Mouse (Mus musculus) intestine, postnatal 0 days (tissue): Measurements from ENCODE around the gene Cd3g. TPM values are rescaled to one million over a fixed set of nuclear protein-coding genes. Genes with fewer than 3 reads are reported as not detected.

Experiments used
- ATAC-seq: fragments of 200-750 bp; cut with Nextera tagmentation; 2 replicates; pipeline ENCODE4 v1.8.0; 2017; ENCODE audit warnings: mild to moderate bottlenecking, moderate TSS enrichment, moderate library complexity
- H3K27ac ChIP-seq: fragments of 300-500 bp; sonication (generic); 2 replicates; pipeline ENCODE4 v1.5.1; 2014; ENCODE audit warnings: mild to moderate bottlenecking, low read depth, low read length, moderate library complexity
- H3K27me3 ChIP-seq: fragments of 300-500 bp; sonication (generic); replicated peaks from 2 replicates; pipeline ENCODE4 v1.6.1; 2014; ENCODE audit warnings: low read length, mixed read lengths; ENCODE audit not compliant: control insufficient read depth, insufficient read depth
- H3K36me3 ChIP-seq: fragments of 300-500 bp; sonication (generic); 2 replicates; pipeline ENCODE4 v1.6.1; 2014; ENCODE audit warnings: mild to moderate bottlenecking, moderate library complexity; ENCODE audit not compliant: control insufficient read depth, insufficient read depth
- H3K4me1 ChIP-seq: fragments of 300-500 bp; sonication (generic); replicated peaks from 2 replicates; pipeline ENCODE4 v1.6.1; 2014; ENCODE audit warnings: antibody characterized with exemption, low read length, mixed read lengths; ENCODE audit not compliant: control insufficient read depth, insufficient read depth
- H3K4me2 ChIP-seq: fragments of 300-500 bp; sonication (generic); replicated peaks from 2 replicates; pipeline ENCODE4 v1.6.1; 2014; ENCODE audit warnings: low read depth, mild to moderate bottlenecking, moderate library complexity
- H3K4me3 ChIP-seq: fragments of 300-500 bp; sonication (generic); 2 replicates; pipeline ENCODE4 v1.5.1; 2014; ENCODE audit warnings: low read depth, low read length
- H3K9ac ChIP-seq: fragments of 300-500 bp; sonication (generic); 2 replicates; pipeline ENCODE4 v1.6.1; 2014; ENCODE audit warnings: mild to moderate bottlenecking, low read depth, low read length
- H3K9me3 ChIP-seq: fragments of 300-500 bp; sonication (generic); 2 replicates; pipeline ENCODE4 v1.6.1; 2016; ENCODE audit warnings: mixed run types; ENCODE audit not compliant: control insufficient read depth
- CTCF ChIP-seq: sonication (generic); IDR thresholded peaks from 2 replicates; pipeline ENCODE4 v1.5.1; 2016; ENCODE audit warnings: low read depth, mild to moderate bottlenecking, control low read depth, antibody characterized with exemption, moderate library complexity
- WGBS: fragments of 180-500 bp; shearing (Covaris S2); extraction: QIAGEN DNeasy Blood & Tissue Kit; methylation state at CpG from one replicate; pipeline ENCODE4 v1.1.7; 2014; 5-methylcytosine and 5-hydroxymethylcytosine counted together
- polyA plus RNA-seq: library from polyadenylated mRNA; unstranded; fragments of >200 nt; fragmentation: Nextera tagmentation; extraction: Ambion mirVana; gene quantifications from 2 replicates; pipeline ENCODE4 v1.2.1, GENCODE M21; 2015

Cd3g gene
- polyA plus RNA-seq, 1 experiment from 2014 or later = 0.61 TPM

DNA sequence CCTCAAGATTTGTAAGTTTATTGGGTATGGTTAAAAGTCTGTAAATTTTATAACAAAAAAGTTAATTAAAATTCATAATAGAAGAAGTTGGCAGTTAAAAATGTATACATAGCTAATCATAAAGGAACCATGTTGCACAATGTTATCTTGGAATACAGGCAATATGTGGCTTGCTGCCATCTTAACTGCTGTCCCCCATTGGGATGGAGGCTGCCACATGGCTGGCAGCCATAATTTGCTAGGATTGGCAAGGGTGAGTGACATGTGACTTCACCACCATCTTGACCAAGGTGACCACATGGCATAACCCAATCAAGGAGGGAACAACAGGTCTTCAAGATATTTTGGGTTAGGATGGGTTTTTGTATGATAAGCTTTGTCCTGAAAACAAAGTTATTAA, 12.0 kb upstream of the Cd3g start:
- no peak overlapping the region for H3K9ac ChIP-seq
- no peak overlapping the region for H3K27ac ChIP-seq
- H3K9me3 ChIP-seq = no peaks in the 10 kb centered on the region
- no peaks in the 10 kb centered on the region for H3K27me3 ChIP-seq
- H3K4me3 ChIP-seq = no peak overlapping the region
- H3K4me2 ChIP-seq = no peak overlapping the region
- no peaks in the 10 kb centered on the region for H3K4me1 ChIP-seq
- ATAC-seq = no peak
- no peak for TF ChIP-seq CTCF
- no peaks in the 10 kb centered on the region for H3K36me3 ChIP-seq

DNA sequence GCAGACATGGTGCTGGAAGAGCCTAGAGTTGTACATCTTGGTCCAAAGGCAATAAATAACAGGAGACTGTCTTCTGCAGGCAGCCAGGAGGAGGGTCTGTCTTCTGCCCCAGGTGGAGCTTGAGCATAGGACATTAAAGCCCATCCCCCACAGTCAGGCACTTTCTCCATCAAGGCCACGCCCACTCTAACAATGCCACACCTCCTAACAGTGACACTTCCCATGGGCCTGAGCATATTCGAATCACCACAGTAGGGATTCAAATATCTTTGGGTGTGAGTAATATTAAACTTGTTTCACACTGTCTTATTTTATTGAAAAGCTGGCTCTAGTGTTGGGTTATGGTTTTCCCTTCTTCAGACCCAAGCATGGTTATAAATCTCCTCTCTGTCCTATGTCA, 11.6 kb upstream of the Cd3g start:
- H3K4me3 ChIP-seq = no peak overlapping the region
- H3K9me3 ChIP-seq = no peaks in the 10 kb centered on the region
- no peak overlapping the region for H3K4me2 ChIP-seq
- no peak overlapping the region for H3K9ac ChIP-seq
- H3K27me3 ChIP-seq = no peaks in the 10 kb centered on the region
- no peaks in the 10 kb centered on the region for H3K4me1 ChIP-seq
- no peaks in the 10 kb centered on the region for H3K36me3 ChIP-seq
- no peak for TF ChIP-seq CTCF
- no peak overlapping the region for H3K27ac ChIP-seq
- 80% methylated on average over 2 of the region's 2 CpGs for WGBS
- ATAC-seq = no peak

DNA sequence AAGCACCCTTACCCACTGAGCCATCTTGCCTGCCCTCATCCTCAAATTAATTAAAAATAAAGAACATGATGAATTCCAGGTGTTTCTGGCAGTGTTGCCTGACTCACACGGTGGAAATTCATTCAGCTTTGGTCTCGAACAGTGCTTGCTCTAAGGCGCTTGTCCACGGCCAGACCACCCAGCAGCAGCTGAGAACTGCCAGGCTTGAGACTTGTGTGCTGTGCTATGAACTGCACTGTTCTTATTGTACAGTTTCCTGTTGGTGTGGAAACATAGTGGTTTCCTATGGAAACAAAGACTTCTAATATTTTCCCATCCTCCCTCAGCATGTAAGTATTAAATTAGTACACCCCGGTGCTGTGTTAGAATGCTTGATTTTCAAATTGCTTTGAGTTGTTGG, 6.7 kb upstream of the Cd3g start:
- no peak for ATAC-seq
- Histone ChIP-seq H3K27ac (no peak overlapping the region), H3K4me1 (no peaks in the 10 kb centered on the region), H3K4me3 (no peak overlapping the region), H3K9me3 (no peaks in the 10 kb centered on the region), H3K9ac (no peak overlapping the region), H3K36me3 (no peaks in the 10 kb centered on the region), H3K4me2 (no peak overlapping the region), H3K27me3 (no peaks in the 10 kb centered on the region; the same call in 1 of the 2 replicates)
- no peak for TF ChIP-seq CTCF
- WGBS = 71% methylated on average over 5 of the region's 5 CpGs

DNA sequence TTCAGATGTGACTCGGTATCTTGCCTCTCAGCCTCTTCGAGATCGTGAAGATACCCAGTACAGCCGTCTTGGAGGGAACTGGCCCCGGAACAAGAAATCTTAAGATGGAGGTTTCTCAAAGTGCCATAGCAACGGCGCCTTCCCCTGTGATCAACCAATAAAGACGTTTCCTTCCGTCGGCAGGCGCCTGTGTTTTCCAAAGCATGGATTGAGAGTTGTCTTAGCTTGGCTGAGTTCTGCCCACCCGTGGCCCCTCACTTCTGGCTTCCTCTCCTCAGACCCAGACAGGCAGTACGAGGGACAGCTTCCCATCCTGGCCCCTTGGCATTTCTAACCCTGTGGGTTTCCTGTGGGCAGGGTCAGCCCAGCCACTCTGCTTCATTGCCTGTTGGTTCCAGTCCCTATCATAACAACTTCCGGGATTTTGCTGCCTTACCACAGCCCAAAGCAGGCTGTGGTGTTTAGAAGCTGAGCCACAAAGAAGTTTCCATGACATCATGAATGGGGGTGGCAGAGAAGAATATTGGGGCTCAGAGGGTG, 6.1 kb upstream of the Cd3g start:
- Histone ChIP-seq H3K36me3 (no peaks in the 10 kb centered on the region), H3K9ac (no peak overlapping the region), H3K9me3 (no peaks in the 10 kb centered on the region), H3K4me1 (no peaks in the 10 kb centered on the region), H3K4me3 (no peak overlapping the region), H3K27ac (no peak overlapping the region), H3K4me2 (no peak overlapping the region), H3K27me3 (no peaks in the 10 kb centered on the region; the same call in 1 of the 2 replicates)
- no peak for ATAC-seq
- no peak for TF ChIP-seq CTCF
- WGBS = 63% methylated on average over 14 of the region's 14 CpGs

DNA sequence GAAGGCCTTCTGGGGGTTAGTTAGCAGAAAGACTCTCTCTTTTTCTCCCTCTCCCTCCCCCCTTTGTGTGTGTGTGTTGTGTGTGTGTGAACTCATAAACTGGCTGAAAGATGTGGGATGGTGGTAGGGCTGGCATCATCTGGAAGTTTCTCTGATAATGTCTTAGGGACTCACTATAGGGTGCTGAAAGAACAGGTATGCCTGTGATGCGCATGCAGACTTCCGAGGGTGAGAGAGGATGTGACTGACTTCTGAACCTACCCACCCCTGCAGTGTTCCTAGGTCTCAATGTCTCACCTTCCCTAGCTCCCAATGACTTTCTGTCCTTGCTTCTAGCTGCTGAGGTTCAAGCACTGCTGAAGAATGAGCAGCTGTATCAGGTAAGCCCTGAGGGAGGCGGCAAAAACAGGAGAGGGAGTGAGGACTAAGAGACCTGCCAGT, 5.5 kb upstream of the Cd3g start:
- H3K9ac ChIP-seq = no peak overlapping the region
- no peaks in the 10 kb centered on the region; the same call in 1 of the 2 replicates for H3K27me3 ChIP-seq
- 69% methylated on average over 3 of the region's 3 CpGs for whole genome bisulfite sequencing
- H3K4me3 ChIP-seq = no peak overlapping the region
- no peaks in the 10 kb centered on the region for H3K36me3 ChIP-seq
- no peak for ATAC-seq
- no peaks in the 10 kb centered on the region for H3K4me1 ChIP-seq
- TF ChIP-seq CTCF = no peak
- no peaks in the 10 kb centered on the region for H3K9me3 ChIP-seq
- H3K27ac ChIP-seq = no peak overlapping the region
- no peak overlapping the region for H3K4me2 ChIP-seq

DNA sequence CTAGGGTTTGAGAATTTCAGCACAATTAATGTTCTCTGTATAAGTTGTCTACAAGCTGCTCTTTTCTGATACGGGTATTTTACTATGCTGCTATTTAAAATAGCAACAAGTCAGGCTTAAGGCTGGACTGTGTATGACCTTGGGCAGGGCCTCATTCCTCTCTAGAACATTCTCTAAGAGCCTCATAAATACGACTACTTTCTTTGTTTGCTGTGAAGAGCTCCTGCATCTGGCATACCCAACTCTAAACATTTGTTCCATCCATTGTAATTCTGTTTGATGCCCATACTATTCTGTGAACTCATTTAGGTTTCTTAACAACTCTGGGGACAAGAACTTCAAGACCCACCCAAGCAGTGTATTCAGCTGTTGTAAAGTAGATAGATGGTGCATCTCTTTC, 2.8 kb upstream of the Cd3g start:
- Histone ChIP-seq H3K27ac (no peak overlapping the region), H3K4me1 (no peaks in the 10 kb centered on the region), H3K4me3 (no peak overlapping the region), H3K4me2 (no peak overlapping the region), H3K9ac (no peak overlapping the region), H3K36me3 (no peaks in the 10 kb centered on the region), H3K27me3 (no peaks in the 10 kb centered on the region; the same call in 1 of the 2 replicates), H3K9me3 (no peaks in the 10 kb centered on the region)
- no peak for TF ChIP-seq CTCF
- no peak for ATAC-seq
- WGBS = 57% methylated on average over 2 of the region's 2 CpGs

DNA sequence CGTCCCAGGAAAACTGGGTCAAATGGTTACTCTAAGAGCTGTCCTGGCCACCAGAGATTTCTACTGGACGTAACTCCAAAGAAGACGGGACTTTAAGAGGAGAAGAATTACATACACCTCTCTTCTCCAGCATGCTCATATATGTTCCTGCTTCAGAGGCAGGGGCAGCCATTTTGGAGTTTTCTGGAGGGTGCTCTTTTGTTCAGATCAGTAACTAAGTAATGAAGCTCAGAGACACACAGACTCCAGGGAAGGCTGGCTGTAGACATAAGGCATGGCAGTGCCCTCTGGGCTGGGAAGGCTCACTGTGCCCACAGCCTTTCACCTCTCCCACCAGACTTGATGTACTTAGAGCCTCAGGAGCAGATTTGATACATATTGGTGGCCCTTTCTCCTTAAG, 2.3 kb upstream of the Cd3g start:
- WGBS = 73% methylated on average over 3 of the region's 3 CpGs
- Histone ChIP-seq H3K9me3 (no peaks in the 10 kb centered on the region), H3K9ac (no peak overlapping the region), H3K4me2 (no peak overlapping the region), H3K27ac (no peak overlapping the region), H3K4me1 (no peaks in the 10 kb centered on the region), H3K36me3 (no peaks in the 10 kb centered on the region), H3K4me3 (no peak overlapping the region), H3K27me3 (no peaks in the 10 kb centered on the region; the same call in 1 of the 2 replicates)
- no peak for ATAC-seq
- no peak for TF ChIP-seq CTCF
